Mouse (Mus musculus): ENCODE measurements around the gene Srd5a1.

- no peak for TF ChIP-seq POLR2A (IDR thresholded peaks at IDR 0.05; ENCODE audit: low read depth, low read length)
- no peak for TF ChIP-seq CTCF (IDR thresholded peaks at IDR 0.05; ENCODE audit: borderline replicate concordance, insufficient read depth, low read length)
Observed at GRCm38 (mm10) chr13:69564573-69564972, 46.7 kb downstream of the Srd5a1 start.
